Mouse (Mus musculus) spleen, adult 12 weeks (tissue): Measurements from ENCODE around the gene Nr3c2.

ENCODE experiments used
- DNase-seq: peaks from one replicate; pipeline ENCODE4 v3.0.0; 2022; ENCODE audit warnings: low spot score

The Nr3c2 gene

DNA sequence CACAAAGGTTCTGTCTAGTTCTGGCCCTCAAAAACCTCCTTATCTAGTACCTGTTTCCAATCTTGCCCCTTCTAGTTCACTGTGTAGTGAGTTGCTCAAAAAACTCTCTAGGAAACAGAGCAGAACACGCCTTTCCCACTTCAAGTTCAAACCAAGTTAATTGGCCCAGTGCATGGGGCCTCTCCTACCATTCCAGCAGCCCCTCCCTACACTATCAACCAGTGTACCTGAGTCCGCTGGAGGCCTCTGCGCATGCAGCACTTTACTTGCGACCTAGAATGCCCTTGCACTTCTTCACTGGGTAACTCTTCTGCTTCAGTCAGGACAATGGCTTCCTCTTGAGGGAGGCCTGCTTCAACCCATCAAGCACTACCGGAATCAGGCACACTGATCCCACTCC, 351.9 kb downstream of the Nr3c2 start:
- no peak for DNase-seq

DNA sequence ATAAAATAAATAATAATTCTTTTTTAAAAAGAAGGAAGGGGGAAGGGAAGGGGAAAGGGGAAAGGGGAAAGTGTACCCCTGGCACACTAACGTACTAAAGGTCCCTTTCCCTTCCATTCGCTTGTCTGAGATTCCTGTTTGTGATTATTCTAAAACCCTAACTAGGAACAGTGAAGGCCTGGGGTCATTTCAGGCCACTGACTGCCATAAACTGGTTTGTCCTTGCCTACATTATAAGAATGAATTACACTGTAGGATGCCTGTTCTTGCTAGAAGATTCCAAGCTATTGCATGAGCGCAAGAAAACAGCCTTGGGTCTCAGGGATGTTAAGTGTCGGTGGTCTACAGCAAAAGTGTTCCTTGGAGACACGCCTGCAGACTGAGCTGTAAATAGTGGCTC, 355.2 kb downstream of the Nr3c2 start:
- DNase-seq, result no peak

DNA sequence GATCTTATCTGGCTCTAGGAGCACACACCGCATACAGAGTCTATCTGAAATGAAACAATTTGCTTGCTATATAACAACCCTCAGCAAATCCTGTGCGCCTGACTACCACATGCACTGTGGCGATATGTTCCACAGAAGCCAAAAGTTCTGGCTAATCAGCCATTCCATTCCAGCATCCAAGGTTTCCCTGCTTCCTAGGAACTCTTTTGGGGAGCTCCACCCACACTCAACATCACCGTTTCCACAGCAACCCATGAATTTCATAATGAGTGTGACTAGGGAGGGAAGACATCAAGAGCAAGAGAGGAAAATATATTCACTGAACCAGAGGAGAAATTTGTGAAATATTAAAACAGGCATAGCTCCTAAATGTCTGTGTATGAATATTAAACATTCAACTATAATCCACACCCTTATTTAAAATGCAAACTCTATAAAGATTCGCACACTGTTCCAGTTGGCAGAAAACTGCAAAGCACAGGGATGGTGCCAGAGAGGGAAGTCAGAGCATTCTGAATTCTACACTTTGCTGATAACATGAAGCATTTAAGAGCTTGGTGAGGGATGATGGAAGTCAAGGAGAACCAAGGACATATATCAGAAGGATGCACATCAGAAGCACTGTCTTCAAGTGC, 357.3 kb downstream of the Nr3c2 start:
- no peak for DNase-seq

DNA sequence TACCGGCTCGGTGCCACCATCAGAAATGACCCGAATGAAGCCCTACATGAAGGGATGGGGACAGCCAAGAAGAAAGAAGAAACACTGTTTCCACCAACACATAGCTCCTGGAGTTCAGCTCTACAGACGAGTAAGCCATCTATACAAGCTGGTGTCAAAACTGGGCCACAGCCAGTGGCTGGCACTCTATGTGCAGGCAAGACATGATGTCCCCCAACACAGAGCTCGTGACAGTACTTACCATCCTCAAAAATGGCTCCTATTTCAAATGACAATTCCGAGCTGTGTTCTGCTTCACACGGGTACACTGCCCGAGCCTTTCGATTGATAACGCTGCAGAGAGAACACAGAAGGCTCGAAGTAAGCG, 357.8 kb downstream of the Nr3c2 start:
- no peak for DNase-seq

DNA sequence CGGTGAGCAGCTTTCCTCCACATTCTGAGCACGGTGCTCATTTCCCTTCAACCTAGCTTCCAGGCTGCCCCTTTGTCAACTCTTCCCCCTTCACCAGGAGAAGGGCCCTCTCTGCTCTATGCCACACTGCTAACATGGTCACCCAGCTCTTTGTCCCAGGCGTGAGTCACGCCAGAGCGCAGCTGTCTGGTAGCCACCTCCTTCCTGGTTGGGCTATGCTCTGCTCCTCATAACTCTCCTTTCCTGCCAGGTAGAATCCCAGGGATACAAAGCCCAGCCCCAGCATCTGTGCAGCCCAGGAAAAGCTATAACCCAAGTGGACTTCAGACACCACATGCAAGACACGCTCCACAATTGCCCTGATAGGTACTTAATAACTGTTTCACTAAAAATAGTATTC, 362.0 kb downstream of the Nr3c2 start:
- DNase-seq, result no peak

DNA sequence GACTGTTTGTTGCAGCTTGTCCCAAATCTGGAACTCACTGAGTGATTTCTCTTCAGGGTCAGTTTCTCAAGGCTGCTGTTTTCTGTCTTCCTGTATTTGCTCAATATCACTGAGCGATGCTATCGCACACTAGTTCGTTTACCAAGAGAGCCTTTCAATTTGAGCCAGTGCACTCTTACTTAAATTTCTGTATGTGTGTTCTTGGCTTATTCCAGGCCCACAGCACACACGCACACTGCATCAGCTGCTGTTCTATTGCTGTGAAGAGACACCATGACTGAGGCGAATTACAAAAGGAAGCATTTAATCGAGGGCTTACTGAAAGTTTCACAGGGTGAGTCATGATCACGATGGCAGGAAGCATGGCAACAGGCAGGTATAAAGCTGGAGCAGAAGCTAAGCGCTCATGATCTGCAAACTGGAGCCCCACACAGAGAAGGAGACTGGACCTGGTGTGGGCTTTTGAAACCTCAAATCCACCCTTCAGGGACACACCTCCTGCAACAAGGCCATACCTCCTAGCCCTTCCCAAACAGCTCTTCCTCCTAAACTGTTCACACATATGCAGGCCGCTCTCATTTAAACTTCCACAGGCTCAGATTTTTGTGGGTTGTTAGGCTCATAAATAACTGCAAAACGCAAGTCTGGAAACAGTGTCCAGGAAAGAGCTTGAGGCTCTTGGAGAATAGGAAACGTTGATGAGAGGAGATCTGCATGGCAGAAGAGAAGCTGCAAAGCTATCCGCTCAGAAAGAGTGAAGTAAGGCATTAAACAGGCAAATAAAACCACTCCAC, 363.2 kb downstream of the Nr3c2 start:
- DNase-seq, result no peak

DNA sequence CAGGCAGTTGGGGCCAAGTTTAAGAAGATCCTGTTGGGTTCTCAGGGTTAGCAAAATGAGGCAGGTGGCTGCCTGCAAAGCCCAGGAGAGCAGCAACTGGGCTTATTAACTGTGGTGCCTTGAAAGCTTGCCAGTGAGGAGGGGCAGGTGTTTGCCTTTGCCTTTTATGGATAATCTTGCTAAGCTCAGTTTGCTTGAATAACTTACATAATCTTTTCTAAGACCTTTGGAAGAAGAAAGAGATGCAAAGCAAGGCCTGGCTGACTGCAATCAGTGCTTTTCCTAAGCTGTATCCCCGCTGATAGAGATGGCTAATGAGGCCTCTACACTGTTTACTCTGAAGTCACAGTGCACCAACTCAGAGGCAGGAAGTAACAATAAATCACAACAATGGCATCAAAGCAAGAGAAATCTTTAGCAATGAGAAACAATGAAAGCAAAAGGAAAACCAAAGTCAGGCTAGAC, 368.7 kb downstream of the Nr3c2 start:
- no peak for DNase-seq

DNA sequence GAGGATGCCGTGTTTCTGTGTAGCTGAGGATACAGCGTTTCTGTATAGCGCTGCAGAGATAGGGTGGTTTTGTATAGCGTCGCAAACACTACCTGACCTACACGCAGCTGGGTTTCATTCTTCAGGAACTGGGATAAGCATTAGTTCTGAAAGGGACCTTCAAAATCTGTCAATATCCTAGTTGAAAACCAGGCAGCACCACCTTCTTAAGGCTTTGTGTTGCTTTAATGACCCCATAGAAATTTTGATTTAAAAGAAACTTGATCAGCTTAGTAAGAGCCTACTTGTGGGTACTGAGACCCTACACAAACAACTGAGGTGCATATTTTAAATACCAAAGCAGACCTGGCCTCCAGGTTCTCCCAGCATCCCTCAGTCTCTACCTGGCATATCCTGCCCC, 372.9 kb downstream of the Nr3c2 start:
- no peak for DNase-seq

DNA sequence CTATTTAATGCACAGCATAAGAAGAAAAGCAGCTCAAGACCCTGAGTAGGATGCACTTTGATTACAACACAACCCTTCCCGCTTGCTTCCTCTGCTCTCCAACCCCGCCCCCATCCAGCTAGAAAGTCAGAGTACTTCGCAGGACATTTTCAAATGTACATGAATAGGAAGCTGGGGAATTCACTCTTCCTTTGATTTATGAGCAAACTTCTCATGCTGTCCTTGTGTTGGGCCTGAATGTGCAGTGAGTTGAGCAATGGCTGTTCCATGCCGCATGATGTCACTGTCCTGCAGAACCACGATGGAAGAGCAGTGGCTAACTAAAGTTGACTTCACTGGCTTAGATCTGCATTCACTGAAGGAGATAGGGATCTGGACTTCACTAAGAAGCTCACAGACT, 376.3 kb downstream of the Nr3c2 start:
- no peak for DNase-seq

DNA sequence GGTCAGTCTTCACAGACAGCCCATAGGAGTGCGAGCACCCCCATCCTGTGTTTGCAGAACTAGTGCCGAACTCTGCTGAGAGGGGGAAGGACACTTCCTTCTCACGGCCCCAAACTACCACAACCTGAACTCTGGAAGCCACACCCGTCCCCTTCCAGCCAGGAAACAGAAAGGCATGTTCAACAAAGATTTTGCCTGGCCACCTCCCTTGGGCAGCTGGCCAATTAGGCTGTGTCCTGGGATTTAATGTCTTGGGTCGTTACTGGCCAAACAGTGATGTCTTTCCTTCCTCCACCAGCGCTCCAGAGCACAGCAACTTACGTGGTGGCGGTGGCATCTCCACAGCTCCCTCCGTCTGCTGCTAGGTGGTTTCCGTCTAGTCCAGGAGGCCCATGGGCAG, 377.6 kb downstream of the Nr3c2 start:
- no peak for DNase-seq

DNA sequence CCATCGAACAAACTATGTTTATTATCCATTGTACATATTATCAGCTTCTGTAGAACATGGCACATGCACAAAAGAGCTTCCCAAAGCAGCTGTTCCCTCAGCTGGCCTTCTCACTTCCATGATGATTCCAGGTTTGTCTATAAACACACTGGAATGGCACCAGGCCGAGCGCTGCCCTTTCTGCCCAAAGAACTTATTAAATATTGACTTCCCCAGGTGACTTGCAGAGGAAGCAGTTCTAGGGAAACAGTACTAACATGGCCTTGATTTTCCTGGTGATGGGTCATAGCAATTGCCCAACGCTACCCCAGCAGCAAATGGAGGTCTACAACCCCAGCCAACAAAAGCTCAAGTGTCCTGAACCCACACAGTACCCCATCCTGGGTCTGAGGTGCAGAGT, 379.0 kb downstream of the Nr3c2 start:
- no peak for DNase-seq

DNA sequence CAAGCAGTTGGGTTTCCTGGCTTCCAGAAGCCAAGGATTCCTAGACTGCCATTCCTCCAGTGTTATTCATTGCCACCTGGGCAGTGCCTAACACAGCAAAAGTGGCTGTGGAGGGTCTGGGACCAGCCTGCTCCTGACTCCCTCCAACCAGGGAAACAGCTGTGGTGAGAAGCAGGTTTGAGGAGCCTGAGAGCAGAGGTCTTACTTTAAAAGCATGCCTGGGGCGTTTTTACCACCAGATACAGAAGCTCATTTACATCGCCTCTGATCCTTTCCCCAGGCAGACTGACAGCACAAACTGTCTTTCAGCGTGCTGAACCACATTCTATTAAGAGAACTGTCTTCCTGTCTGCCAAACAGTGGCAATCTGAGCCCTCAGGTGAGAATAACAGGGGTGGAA, 380.7 kb downstream of the Nr3c2 start:
- DNase-seq, result no peak

DNA sequence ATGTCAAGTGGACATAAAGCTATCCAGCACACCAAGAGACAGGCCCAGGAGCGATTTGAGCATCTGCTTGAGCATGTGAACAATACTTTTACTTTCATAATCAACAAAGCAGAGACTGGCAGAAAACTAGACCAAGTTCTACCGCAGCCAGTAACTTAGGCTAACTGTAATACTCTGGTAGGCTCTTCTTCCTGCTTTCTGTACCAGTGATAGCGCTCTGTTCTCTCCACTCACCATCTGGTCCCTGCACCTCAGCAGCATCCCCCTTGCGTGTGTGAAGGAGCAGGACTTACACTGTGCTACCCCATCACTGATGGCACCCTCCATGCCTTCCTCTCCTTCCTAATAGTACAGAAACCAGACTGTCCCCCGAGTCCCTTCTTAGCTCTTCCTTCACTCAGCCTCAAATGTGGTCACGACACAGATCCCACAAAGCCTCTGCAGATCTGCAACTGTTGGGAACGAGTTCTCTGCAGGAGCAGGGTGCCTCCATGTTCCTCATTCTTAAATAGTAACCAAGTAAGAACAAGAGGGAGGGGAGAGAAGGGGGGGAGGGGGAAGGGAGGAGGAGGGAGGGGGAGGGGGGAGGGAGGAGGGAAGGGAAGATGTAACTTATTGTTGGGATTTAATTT, 383.5 kb downstream of the Nr3c2 start:
- no peak for DNase-seq

DNA sequence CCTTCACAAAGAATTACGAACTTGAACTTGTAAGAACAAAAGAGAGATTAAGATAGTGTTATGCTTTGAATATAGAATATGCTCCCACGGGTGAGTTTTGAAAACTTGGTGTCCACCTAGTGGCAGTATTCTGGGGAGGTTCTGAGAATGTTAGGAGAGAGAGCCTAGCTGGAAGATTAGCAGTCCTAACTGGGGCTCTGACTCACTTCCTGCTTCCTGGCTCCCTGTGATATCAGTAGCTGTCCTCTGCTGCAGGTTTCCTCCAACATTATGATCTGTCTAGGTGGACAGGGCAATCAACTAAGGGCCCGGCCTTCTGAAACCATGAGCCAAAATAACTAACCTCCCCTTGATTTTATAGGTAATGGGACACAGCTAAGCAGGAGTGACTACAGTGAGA, 385.2 kb downstream of the Nr3c2 start:
- DNase-seq, result no peak

DNA sequence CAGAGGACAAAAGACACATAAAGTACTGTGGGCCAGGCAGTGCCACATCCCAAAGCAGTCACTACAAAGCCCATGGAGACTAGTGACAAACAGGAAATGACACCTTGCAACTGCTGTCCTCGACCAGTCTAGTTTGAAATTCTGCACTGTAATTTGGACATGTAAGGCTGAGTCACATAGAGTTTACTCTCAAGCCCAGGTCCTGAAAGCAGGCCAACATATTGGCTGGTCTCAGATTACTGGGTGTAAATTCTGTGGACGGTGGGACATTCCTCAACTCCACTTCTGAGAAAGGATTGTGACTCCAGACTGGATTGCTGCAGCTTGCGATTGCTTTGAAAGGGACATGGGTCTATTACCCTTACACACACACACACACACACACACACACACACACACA, 388.8 kb downstream of the Nr3c2 start:
- DNase-seq, result no peak

DNA sequence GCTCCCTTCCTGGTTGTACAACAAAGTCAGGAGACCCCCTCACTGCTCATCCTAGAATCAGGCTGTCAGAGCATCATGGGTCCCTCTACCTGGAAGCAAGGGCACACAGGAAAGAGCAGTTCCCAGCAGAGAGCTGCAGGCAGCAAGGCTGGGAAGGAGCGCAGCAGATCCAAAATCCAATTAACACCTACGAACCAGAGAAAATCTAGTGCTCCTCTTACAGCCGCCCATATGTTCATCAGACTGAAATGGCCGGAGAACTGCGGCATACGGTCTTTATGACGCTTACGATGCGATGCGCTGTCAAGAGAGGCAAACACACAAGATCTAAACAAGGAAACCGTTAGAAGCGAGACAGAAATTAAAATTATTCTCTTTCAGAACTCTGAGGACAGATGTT, 389.2 kb downstream of the Nr3c2 start:
- no peak for DNase-seq

DNA sequence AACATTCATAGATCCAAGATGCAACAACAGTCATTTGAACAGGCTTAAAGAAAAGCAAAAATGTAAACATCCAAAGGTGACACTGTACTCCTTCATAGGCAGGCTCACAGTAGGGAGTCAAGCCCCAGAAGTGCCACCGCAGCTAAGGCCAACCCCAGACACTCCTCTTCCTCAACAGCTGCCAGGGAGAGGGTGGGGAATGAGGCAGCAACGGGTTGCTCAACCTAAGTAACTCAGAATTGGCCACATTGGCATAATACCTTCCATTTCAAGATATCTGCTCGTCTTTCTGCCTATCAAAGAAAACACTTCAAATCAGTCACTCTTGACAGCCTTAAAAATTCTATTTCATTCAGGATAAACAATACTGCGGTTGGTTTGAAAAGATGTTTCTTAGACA, 392.9 kb downstream of the Nr3c2 start:
- DNase-seq, result no peak

DNA sequence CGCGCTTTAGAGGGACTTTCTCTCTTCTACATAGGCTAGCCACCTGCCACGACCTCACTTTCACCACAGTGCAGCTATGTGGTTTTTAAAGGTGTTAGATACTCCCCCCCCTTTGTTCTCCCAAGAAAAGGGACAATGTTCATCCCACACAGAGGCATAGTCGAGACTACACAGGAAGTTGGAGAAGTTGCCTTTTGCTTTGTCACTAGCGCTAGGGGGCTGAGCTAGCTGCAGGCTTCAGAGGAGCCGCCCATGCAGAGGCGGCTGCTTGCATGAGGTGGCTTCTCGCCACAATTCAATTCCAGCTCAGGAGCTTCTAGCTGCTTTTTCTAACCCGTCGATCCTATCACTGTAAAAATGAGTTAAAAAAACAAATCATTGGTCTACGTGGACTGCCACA, 393.4 kb downstream of the Nr3c2 start:
- no peak for DNase-seq

DNA sequence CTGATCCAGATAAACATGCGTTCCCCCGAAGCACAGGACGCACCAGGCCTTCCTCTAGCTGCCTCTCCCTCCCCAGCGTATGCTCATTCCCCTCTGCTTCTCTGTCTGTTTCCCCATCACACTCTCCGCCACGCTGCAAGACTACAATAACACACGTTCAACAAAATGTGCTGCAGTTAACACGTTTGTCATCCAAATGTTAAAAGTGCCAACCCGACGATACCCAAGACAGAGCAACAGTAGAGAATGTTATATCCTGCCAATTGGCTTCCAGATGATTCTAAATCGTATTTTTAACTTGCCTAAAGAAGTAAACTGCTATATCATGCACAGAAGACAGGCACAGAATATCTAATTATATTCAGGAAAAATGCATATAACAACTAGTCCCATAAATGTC, 395.4 kb downstream of the Nr3c2 start:
- no peak for DNase-seq
